Mouse (Mus musculus) heart, adult 2 months (tissue): Measurements from ENCODE around the gene Trpm1.

Experiments used
- CTCF ChIP-seq: fragments of 200-600 bp; IDR thresholded peaks from 2 replicates; pipeline ENCODE4 v1.8.1; 2022; ENCODE audit warnings: antibody characterized with exemption, mild to moderate bottlenecking, moderate library complexity
- EP300 ChIP-seq: fragments of 200-500 bp; IDR thresholded peaks from 2 replicates; pipeline ENCODE4 v1.6.1; 2011; ENCODE audit warnings: low read depth, low read length, control low read depth; ENCODE audit not compliant: insufficient read depth
- POLR2A ChIP-seq: fragments of 200-500 bp; IDR thresholded peaks from 2 replicates; pipeline ENCODE4 v1.6.1; 2011; ENCODE audit warnings: mild to moderate bottlenecking, low read depth, low read length, control low read depth; ENCODE audit not compliant: insufficient read depth

GRCm38 (mm10) chr7:64242424-64242823 lies 88.8 kb downstream of the Trpm1 start:
- TF ChIP-seq CTCF: no peak
- TF ChIP-seq EP300: no peak
- TF ChIP-seq POLR2A: no peak
